Mouse (Mus musculus) ZHBTc4 (cell line): ENCODE measurements around the gene Arsj.

ENCODE experiments used
- DNase-seq: peaks from one replicate; pipeline ENCODE4 v3.0.0-alpha.2; 2011; ENCODE audit warnings: low read depth, low spot score

Arsj gene

DNA sequence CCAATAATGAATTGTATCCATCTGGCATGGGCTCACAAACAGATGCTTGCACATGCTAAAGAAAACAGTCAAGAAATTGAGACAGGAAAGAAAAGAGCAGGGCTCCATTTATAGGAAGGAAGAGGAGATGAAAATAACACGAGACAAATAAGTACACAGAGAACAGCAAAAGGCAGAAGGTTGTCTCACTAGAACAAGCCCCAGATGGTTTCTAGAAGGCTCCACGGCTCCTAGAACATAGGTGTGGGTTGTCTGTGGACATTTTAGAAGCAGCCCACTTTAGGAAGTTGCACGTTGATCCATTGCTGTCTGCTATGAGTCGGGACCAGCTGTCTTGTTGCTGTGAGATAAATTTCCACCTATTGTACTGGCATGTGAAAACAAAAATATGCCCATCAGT lies 37.2 kb downstream of the Arsj start:
- DNase-seq = no peak

DNA sequence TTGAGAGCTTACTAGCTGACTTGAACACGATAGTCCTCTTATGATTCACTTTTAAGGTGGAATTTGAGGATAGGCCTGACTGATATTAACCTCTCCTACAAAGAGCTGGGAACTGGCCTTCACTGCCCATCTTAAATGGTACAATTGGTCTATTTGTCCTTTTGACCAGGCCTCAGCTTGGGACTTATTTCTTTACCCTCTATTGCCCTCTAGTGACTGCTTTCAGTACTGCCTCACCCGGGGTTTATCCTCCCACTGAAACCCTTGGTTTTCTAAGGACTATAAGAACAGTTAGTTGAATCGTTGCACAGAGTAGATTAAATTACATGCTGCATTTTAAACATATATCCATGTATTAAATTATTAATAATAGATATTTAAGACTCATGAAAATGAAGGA lies 39.4 kb downstream of the Arsj start:
- DNase-seq = peak; percentile 66

GRCm38 (mm10) chr3:126404199-126404598 lies 40.7 kb downstream of the Arsj start:
- no peak for DNase-seq

DNA sequence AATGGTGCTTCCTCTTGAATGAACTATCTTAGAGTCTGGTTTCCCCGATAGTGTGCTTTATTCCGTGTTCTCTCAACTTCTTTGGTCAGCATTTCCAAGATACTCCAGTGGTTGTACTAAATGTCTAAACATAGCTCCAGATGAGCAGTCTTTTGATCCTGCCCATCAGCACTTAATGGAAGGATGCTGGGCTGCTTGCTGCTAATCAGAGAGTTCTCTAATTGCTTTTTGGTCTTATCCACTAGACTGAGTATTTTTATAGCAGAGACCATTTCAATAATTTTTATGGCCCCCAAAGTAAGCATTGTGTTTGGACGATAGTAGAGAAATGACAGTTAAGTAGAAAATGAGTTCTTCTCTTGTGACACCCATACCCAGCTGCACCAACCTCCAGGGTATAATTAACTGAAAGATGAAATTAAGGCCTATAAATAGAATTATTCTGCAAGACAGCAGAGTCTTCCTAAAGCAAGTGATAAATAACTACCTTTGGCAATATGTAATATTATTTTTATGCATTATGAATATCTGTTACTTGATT lies 67.1 kb downstream of the Arsj start:
- DNase-seq = no peak

- DNase-seq = no peak
Measured at GRCm38 (mm10) chr3:126439331-126439730, 75.8 kb downstream of the Arsj start.

- DNase-seq = no peak
Measured at GRCm38 (mm10) chr3:126449058-126449457, 85.6 kb downstream of the Arsj start.

DNA sequence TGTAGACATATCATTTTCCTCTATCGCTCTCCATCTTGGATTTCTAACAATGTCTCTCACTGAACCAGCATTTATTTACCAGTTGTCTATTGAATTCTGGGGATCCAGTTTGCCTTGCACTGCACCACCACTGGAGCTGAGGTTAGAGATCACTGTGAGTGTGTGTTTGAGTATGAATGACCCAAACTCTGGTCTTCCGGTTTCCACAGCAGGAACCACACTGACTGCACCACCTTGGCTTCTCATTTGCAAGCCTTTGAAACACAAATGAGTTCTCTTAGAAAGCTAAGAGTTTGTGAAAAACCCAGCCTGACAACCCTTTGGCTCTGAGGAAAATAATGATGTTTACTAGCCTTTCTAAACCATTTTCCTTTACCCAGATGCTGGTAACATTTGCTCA lies 86.0 kb downstream of the Arsj start:
- DNase-seq = peak; percentile 58

DNA sequence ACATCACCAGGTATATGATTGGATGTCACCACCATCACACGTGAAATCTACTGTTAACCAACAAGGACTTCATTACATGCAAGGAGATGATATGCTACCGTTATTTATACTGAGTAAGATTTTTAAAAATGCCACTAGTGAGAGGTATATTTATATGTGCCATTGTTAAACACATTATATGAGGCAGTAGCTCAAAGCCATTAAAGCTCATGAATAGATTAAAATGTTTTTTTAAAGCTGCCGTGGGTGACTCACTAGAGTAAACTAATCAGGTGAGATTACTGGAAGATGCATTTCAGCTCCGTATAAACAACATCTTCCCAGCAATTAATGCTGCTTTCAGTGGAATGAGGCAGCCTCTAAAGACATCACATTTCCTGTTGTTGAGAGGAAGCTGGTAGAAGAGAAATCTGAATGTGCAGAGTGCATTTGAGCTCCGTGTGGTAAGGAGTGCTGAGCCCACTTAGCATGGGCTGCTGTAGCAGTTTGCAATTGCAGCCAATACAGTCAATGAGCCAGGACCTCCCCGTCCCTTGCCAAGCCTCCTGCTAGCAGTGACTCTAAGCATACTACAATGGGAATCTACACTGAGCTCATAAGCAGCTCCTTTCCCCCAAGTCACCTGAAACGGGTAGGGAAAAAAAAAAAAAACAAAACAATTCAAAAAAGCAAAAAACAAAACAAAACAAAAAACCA lies 92.5 kb downstream of the Arsj start:
- DNase-seq = no peak

DNA sequence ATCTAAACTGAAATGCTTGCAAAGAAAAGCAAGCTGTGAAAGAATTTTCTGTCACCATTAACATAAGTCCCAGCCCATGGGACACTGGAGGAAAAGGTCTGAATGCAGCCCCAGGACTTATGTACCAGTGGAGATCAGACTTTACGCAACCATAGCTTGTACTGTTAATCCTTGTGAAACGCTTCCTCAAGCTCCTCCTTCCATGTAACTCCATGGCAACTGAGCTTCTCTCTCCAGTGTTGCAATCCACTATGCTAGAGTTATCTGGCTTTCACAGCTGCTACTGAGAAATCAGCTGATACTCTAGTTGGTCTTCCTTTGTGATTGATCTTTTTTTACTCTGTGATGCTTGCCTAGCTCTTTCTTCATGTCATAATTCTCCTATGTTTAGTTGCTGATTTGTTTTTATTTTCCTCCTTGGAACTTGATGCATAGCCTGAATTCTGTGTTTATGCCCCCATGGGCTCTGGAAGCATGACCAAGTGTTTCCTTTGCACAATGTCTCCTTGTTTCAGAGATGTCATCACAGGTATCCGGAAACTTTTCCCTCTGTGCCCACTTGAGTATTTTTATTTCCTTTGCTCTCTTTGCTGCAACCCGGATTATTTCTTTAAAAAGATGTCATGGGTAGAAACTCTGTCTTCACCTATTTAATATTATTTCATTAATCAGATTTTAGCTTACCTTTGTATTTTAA lies 99.8 kb downstream of the Arsj start:
- DNase-seq = no peak

DNA sequence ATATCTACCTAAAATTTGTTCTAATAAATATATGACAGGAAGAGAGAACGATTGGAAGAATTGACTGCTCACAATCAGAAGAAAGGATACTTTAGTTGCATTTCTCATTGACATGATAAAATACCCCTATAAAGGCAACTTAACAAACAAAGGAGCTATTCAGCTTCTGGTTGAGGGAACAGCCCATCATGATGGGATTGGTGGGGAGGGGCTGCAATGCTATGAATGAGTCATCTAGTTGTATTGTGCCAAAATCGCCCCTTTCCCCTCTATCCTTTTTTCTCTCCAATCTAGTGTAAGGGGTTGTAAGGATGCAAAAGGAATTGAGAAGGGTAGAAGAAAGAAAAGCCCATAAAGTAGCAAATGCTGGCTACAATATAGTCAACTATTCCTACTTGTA lies 100.8 kb downstream of the Arsj start:
- peak; percentile 13 for DNase-seq
